Mouse (Mus musculus): Measurements from ENCODE around the gene Ret. TPM values are rescaled to one million over a fixed set of nuclear protein-coding genes. Genes with fewer than 3 reads are reported as not detected.

The Ret gene
- polyA plus RNA-seq, 1 experiment, result 0.59 TPM

DNA sequence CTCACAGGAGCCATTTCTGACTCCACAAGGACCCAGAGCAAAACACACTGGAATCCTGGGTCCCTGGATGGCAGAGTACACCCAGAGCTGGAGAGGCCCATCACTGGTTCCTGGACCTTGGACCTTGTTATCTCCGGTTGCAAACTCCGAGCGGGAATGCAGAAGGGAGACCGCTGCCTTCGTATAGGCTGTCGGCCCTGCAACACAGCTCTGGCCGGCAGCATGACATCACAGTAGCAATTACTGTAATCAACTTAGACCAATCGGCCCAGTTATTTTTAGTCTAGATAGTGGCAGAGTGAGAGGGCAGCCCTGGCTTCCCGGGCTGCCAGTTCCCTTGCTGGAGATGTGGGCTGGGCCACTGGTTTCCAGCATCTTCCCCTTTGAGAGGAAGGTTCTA is 8.9 kb downstream of the Ret start:
- Histone ChIP-seq H3K4me1 (ENCODE audit: control insufficient read depth, insufficient read depth, insufficient read length, low read length) (no peaks in the 10 kb centered on the region), H3K27ac (replicated peaks; ENCODE audit: low read depth, low read length) (no peak overlapping the region), H3K4me3 (ENCODE audit: insufficient read depth, low read depth, low read length) (no peak overlapping the region)

DNA sequence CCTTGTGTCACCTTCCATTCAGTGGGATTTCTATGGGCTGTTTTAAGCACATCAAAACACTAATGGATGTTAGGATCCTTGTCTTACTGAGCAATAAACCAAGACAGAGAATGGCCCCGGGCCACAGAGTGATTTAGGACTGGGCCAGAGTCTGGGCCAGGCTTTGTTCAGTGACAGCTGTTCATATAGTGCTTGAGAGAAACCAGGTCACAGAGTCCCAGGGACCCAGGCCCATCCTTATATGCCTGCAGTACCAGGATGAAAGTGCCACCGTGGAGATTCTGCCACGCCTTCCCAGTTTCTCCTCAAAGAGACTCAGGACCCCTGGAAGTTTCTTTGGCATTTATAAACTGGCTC is 10.3 kb downstream of the Ret start:
- Histone ChIP-seq H3K4me3 (ENCODE audit: insufficient read depth, low read depth, low read length) (no peak overlapping the region), H3K4me1 (ENCODE audit: control insufficient read depth, insufficient read depth, insufficient read length, low read length) (no peaks in the 10 kb centered on the region), H3K27ac (replicated peaks; ENCODE audit: low read depth, low read length) (no peak overlapping the region)

GRCm38 (mm10) chr6:118186620-118187284 is 10.8 kb downstream of the Ret start:
- H3K27ac ChIP-seq (replicated peaks; ENCODE audit: low read depth, low read length), result no peak overlapping the region
- no peak overlapping the region for H3K4me3 ChIP-seq (ENCODE audit: insufficient read depth, low read depth, low read length)
- no peaks in the 10 kb centered on the region for H3K4me1 ChIP-seq (ENCODE audit: control insufficient read depth, insufficient read depth, insufficient read length, low read length)

DNA sequence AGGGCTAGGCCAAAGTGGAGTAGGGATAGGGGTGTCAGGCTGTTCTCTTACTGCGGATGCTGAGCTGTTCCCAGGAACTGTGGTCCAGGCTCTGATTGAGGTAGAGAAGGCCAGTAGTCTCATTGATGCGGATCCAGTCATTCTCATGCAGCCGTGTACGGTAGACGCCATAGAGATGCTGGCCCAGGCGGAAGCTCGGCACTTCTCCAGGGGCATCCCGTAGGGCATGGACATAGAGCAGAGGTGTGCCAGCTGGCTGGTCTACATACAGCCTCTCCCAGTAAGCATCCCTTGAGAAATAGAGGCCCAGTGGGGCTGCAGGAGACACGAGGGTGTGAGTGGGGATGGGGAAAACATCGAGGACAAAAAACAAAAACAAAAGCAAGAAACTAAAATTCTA is 13.4 kb downstream of the Ret start:
- H3K4me1 ChIP-seq (ENCODE audit: control insufficient read depth, insufficient read depth, insufficient read length, low read length), result no peaks in the 10 kb centered on the region
- no peak overlapping the region for H3K27ac ChIP-seq (replicated peaks; ENCODE audit: low read depth, low read length)
- H3K4me3 ChIP-seq (ENCODE audit: insufficient read depth, low read depth, low read length), result no peak overlapping the region

DNA sequence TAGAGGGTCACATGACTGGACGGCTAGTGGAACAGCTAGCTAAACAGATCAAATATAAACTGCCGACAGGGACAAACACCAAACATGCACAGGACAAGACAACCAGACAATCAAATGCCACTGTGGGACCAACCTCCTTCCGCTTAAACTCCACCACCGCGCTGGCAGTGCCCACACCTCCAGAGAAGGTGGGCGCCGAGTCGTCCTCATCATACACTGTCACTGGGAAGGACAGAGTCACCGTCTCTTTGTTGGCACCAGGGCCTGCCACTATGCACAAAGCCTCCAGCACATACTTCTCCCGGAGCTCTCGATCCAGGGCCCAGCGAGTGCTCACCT is 17.5 kb downstream of the Ret start:
- Histone ChIP-seq H3K4me3 (ENCODE audit: insufficient read depth, low read depth, low read length) (no peak overlapping the region), H3K4me1 (ENCODE audit: control insufficient read depth, insufficient read depth, insufficient read length, low read length) (no peaks in the 10 kb centered on the region)

DNA sequence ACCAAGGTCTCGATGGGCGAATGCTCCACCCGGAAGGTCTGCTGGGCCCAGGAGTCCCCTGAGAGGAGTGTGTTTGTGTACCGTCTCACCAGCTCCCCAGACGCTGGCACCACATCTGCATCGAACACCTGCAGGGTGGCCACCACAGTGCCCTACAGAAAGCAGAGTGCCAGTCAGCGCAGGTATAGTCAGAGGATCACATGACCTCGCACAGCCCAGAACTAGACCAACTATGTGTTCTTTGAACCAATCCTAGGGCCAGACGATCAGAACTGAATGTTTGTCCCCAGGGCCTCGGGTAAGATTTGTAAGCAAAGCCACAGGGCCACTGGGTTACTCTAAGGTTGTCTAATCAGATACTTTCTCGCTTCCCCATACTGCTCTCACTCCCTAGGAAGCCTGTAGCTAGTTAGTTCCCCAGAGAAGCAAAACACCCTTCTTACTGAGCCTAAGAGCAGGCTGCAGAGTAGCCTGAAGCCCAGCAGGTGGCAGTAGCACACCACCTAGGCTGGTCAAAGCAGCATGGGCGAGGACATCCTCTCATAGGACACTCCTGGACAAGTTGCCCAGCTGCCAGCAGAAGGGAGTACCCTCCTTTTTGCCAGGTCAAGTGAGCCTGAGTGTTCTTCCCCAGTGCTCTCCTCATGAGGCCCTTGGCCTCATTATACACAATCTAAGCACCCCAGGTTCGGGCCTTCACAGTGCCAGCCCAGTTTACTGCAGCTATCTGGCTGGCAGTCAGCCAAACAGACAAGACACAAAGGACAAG is 18.0 kb downstream of the Ret start:
- H3K4me3 ChIP-seq (ENCODE audit: insufficient read depth, low read depth, low read length), result no peak overlapping the region
- H3K27ac ChIP-seq (replicated peaks; ENCODE audit: low read depth, low read length), result no peak overlapping the region
- no peaks in the 10 kb centered on the region for H3K4me1 ChIP-seq (ENCODE audit: control insufficient read depth, insufficient read depth, insufficient read length, low read length)

More for the DNA sequence above, 17.5 kb downstream of the Ret start:
- no peak overlapping the region for H3K27ac ChIP-seq (replicated peaks; ENCODE audit: low read depth, low read length)

GRCm38 (mm10) chr6:118173975-118174328 is 23.6 kb downstream of the Ret start:
- Histone ChIP-seq H3K4me3 (ENCODE audit: insufficient read depth, low read depth, low read length) (no peak overlapping the region), H3K27ac (replicated peaks; ENCODE audit: low read depth, low read length) (no peak overlapping the region), H3K4me1 (ENCODE audit: control insufficient read depth, insufficient read depth, insufficient read length, low read length) (no peaks in the 10 kb centered on the region)

GRCm38 (mm10) chr6:118173251-118173974 is 24.1 kb downstream of the Ret start:
- no peaks in the 10 kb centered on the region for H3K4me1 ChIP-seq (ENCODE audit: control insufficient read depth, insufficient read depth, insufficient read length, low read length)
- no peak overlapping the region for H3K27ac ChIP-seq (replicated peaks; ENCODE audit: low read depth, low read length)
- H3K4me3 ChIP-seq (ENCODE audit: insufficient read depth, low read depth, low read length), result no peak overlapping the region

GRCm38 (mm10) chr6:118171386-118171785 is 26.1 kb downstream of the Ret start:
- Histone ChIP-seq H3K27ac (replicated peaks; ENCODE audit: low read depth, low read length) (no peak overlapping the region), H3K4me3 (ENCODE audit: insufficient read depth, low read depth, low read length) (no peak overlapping the region), H3K4me1 (ENCODE audit: control insufficient read depth, insufficient read depth, insufficient read length, low read length) (no peaks in the 10 kb centered on the region)

DNA sequence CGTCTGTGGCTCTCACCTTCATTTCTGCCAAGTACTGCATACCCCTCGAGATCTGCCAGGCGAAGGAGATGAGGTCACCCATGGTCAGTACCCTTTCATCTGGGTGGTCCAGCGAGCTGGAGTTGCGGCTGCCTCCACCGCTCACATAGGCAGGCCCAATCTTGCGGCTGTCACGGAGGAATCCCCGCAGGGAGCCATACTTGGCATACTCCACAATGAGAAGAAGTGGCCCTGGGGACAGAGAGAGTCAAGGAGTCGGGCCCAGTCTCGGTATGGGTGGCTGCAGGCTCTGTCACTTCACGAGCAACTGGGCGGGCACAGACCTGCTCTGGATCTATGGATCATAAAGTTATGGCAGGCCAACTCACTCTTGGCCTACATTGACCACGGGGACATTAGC is 29.4 kb downstream of the Ret start:
- Histone ChIP-seq H3K27ac (replicated peaks; ENCODE audit: low read depth, low read length) (no peak overlapping the region), H3K4me3 (ENCODE audit: insufficient read depth, low read depth, low read length) (no peak overlapping the region), H3K4me1 (ENCODE audit: control insufficient read depth, insufficient read depth, insufficient read length, low read length) (no peaks in the 10 kb centered on the region)

DNA sequence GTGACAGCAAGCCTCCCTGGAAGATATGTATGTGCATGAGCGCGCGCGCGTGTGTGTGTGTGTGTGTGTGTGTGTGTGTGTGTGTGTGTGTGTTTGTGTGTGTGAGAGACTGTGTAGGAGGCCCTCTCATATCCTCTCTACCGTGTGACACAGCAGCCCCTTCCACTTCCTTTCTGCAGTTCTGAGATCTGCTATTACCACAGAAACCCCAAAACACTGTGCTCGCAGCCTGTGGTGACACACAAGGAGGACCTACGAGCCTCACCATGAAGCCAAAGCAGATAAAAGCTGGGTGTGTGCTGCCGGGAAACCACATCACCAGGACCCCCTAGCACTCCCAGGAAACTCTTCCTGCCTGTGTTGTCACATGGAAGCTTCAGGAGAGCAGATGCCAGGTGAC is 30.5 kb downstream of the Ret start:
- H3K4me3 ChIP-seq (ENCODE audit: insufficient read depth, low read depth, low read length), result no peak overlapping the region
- H3K4me1 ChIP-seq (ENCODE audit: control insufficient read depth, insufficient read depth, insufficient read length, low read length), result no peaks in the 10 kb centered on the region
- H3K27ac ChIP-seq (replicated peaks; ENCODE audit: low read depth, low read length), result no peak overlapping the region

DNA sequence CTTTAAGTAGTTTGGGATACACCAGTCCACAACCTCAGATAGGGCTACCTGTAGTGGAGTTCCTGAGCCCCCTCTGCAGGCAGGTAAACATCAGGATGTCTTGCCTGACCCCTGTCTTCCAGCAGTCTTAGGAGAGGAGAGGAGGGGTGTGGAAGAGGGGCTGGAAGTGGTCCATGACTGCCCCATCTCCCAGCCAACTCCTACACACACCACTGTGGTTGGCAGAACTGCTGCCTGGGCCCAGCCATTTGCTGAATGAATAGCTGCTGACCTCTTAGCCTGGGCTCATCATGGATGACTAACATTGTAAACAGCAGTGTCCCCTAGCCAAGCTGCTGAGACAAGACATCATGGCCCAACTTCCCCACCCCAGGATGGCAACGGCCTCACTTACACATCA is 32.0 kb downstream of the Ret start:
- Histone ChIP-seq H3K27ac (replicated peaks; ENCODE audit: low read depth, low read length) (no peak overlapping the region), H3K4me1 (ENCODE audit: control insufficient read depth, insufficient read depth, insufficient read length, low read length) (no peaks in the 10 kb centered on the region), H3K4me3 (ENCODE audit: insufficient read depth, low read depth, low read length) (no peak overlapping the region)

DNA sequence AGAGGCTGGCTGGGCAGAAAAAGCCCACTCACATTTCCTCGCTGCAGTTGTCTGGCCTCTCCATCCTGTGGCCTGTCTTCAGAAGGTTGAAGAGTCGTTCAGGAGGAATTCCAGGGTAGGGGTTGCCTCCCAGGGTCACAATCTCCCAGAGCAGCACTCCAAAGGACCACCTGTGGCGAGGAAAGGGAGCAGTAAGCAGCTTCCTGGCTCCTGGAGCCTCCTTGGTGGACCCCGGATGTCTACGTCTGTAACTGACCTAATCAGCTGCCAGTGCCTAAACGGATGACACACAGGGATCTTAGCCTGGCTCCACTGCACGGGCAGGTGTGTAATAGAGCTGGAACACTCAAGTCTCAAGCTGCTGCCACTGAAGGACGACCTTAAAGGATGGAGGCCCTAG is 32.8 kb downstream of the Ret start:
- no peak overlapping the region for H3K4me3 ChIP-seq (ENCODE audit: insufficient read depth, low read depth, low read length)
- H3K4me1 ChIP-seq (ENCODE audit: control insufficient read depth, insufficient read depth, insufficient read length, low read length), result no peaks in the 10 kb centered on the region
- H3K27ac ChIP-seq (replicated peaks; ENCODE audit: low read depth, low read length), result no peak overlapping the region

DNA sequence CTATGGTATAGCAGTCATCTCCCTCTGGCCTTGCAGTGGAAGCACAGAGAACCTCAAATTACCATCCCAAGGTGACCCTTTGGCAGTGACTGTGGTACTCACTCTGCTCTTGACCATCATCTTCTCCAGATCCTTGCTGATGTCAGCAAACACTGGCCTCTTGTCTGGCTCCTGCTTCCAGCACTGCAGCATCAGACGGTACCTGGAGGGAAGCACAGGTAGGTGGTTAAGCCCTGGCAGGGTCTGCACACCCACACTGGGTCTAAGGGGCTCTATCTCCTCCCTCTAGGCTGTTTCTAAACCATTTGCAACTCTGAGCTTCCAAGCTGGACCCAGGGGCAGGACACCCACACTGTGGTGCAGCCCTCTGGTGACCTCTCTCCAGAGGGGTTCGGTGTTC is 34.4 kb downstream of the Ret start:
- Histone ChIP-seq H3K27ac (replicated peaks; ENCODE audit: low read depth, low read length) (no peak overlapping the region), H3K4me3 (ENCODE audit: insufficient read depth, low read depth, low read length) (no peak overlapping the region), H3K4me1 (ENCODE audit: control insufficient read depth, insufficient read depth, insufficient read length, low read length) (no peaks in the 10 kb centered on the region)

GRCm38 (mm10) chr6:118162457-118163082 is 34.9 kb downstream of the Ret start:
- Histone ChIP-seq H3K4me1 (ENCODE audit: control insufficient read depth, insufficient read depth, insufficient read length, low read length) (no peaks in the 10 kb centered on the region), H3K27ac (replicated peaks; ENCODE audit: low read depth, low read length) (peak overlapping the region; percentile 65; the same call in 1 of the 2 replicates), H3K4me3 (ENCODE audit: insufficient read depth, low read depth, low read length) (no peak overlapping the region)

Measured in brown adipose tissue, adult 24 weeks (tissue).